Mouse (Mus musculus) right cerebral cortex, postnatal 10 days (tissue): ENCODE measurements around the gene Gm5114.
"Not testable (repeated sequence)": the region's sequence is repeated elsewhere in the genome, so short reads cannot be mapped to it uniquely, and the experiment has no call there.

ENCODE experiments used
- DNase-seq, 2 experiments: peaks; one replicate each; pipeline ENCODE4 v3.0.0; 2021; ENCODE audit warnings: low spot score in 2 of 2

Gm5114 gene

DNA sequence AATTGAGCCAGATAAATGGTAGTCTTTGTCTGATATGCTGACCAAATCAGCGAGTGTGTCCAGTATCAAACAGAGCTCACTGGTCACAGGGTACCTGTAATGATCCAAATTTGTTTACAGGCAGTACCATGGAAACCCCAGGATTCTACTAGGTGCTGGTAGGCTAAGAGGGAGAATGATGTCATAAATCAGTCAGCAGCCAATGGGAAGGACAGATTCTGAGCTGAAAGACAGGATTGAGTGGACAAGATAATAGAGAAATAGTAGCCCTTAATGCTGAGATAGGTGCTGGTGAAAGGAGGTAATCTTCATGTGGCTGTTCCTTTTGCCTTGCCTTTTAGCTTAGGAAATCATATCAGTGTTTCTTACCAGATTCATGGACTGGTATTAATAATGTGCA, at the start of gene Gm5114:
Gene Gm5114 (minus strand): TSS at position 101 of the 400 bp plus-strand sequence.
- not testable (repeated sequence) for DNase-seq

DNA sequence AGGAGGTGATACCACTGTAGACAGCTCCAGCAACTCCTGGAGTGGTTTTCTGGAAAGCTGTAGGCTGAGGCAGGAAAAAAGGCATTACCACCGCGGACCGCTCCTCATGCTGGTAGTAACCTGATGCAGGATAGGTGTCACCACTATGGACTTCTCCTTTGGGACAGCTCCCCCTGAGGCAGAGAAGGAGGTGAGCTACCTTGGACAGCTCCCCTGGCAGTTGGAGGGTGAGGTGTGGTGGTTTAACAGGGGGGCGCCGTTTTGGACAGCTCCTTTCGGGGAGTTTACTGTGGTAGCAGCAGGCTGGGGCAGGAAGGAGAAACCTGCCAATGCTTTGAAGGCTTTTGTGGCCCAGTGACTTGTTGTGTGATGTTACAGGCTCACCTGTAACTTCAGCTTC, 42.8 kb upstream of the Gm5114 start:
- DNase-seq, result no peak

DNA sequence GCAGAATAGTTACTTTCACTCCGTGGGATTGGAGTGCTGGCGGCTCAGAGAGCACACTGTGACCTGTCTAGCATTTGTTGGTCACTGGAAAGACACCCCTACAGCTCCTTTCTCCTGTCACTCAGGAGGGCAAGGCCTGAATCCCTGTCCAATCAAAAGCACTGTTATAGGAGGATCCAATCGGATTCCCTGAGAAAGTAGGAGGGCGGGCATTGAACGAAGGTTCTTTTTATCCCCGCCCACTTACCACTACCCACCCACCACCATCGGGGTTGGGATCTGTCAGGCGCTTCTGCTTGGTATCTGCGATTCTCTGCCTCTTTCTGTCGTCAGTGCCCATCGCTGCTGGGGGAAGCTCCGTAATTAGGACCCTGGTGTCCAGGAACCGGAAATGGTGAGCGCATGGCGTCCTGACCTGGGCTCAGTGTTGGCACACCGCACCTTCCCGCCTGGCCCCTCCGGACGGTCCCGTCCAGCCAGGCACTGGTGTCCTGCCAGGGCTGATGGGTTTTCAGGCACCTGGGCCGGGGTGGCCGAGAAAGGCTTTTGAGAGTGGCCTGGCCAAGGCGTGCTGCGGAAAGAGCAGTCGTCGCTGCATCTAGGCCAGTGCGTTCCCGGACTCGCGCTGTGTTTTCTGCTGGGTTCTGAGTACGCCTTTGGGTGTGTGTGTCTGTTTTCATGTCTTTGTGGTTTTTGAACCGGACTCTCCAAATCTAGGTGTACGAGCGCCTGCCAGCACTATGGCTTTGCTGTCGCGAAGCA, 36.5 kb upstream of the Gm5114 start:
- peak; percentile 90 to 95 for DNase-seq

DNA sequence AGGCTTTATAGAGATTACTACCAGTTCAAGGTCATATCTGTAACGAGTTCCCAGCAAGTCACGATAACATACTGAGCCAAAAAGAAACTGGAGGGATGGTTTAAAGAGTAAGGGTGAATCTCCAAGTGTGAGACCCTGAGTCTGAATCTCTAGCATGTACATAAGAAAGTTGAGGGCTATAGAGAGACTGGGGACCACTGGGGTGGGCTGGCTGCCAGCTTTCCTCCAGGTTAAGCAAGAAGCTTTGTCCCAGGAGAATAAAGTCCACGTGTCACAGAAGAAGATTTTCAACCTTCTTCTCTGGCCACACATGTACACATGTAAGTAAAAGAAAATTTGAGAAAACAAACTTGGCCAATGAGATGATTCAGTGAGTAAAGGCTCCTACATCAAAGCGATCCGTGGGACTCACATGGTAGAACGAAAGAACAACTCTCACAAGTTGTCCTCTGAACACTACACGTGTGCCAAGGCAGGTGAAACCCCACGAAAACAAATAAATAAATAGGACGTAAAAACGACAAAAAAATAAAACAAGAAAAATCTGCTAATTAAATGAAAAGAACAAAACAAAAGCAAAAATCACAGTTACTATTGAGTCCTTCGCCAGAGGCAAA, 35.8 kb upstream of the Gm5114 start:
- peak in 1 of 2 experiments; percentile 44 for DNase-seq

DNA sequence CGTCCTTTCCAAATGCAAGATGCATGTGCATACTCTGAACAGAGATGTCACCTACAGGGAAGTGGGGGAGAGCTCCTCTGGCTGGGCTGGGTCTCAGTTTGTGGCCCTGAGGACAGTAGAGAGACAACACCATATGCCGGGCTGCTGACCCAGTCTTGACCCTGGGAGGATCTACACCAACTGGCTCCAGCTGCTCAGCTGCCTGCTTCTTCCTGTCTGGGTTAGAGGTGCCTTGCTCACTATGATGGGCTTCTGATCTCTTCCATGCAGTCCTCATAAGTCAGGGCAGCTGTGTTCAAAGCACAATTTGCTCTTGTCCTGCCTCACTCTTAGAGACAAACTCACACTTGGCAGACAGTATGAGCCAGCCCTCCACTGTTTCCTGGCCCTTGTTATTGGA, 28.3 kb upstream of the Gm5114 start:
- DNase-seq, result no peak

DNA sequence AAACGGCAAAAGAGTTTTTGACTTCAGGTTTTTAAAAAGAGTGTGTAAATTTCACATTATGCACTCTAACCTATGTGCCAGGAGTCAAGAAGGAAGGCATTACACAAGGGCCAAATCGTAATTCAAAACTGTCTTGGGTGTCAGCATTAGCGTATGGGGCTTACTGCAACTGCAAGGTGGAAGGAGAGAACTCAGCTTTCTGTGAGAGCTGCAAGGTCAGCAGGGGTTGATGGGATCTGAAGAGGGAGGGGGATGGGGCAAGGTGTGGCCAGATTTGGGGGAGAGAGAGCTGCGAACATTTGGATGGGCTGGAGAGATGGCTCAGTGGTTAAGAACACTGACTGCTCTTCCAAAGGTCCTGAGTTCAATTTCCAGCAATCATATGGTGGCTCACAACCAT, 27.4 kb upstream of the Gm5114 start:
- DNase-seq, result no peak
